In genomic region chr4:130640031-130640717, GRCm38 (mm10) we compare ENCODE assay signal across 11 mouse cellular contexts. TPM values are rescaled to one million over a fixed set of nuclear protein-coding genes. Genes with fewer than 3 reads are reported as not detected.
DNase-seq lines count a peak whose midpoint lies in the region; ATAC-seq and TF ChIP-seq lines count a peak whose summit lies in the region.
"Had no signal": no experiment of that assay in that cellular context is flagged by ENCODE, and none has a peak within 500 bp of the region (broad histone marks: within the 10 kb centered on the region; RNA-seq: fewer than 3 reads in every experiment).

No protein-coding gene starts in this region.

- WGBS in liver, postnatal 0 days (ENCODE audit: insufficient replicate concordance): 66% methylated on average over 9 of the region's 9 CpGs
- 72% methylated on average over 9 of the region's 9 CpGs for WGBS in liver, embryonic 11.5 days

- peak; percentile 33 for DNase-seq in liver, postnatal 0 days
- no peak for DNase-seq in liver, embryonic 11.5 days (ENCODE audit: low spot score)
- DNase-seq in adrenal gland, adult 2 months: peak; percentile 64
- DNase-seq in kidney, adult 9 months: peak; percentile 95
- peak; percentile 51 for DNase-seq in testis, postnatal 10 days (ENCODE audit: low spot score)
- no peak for DNase-seq in left cerebral cortex, adult 11 months (ENCODE audit: low spot score)
- DNase-seq in gastrocnemius, postnatal 36 days: no peak
- no peak for DNase-seq in left cerebral cortex, postnatal 25 days (ENCODE audit: low spot score in 2 of 2)

- no peaks in the 10 kb centered on the region for H3K36me3 ChIP-seq in liver, postnatal 0 days (replicated peaks; ENCODE audit: insufficient read depth, low read length)
- no peaks in the 10 kb centered on the region for H3K36me3 ChIP-seq in liver, embryonic 11.5 days (ENCODE audit: control insufficient read depth, insufficient read depth, low read length)
- H3K36me3 ChIP-seq: lung, embryonic 15.5 days had no signal

- intact Hi-C loops in gastrocnemius, postnatal 36 days (cut with DNase I): no loop called here
- intact Hi-C loops in left cerebral cortex, postnatal 25 days (cut with DNase I): no loop called here

- no peak for TF ChIP-seq EP300 in liver, postnatal 0 days (IDR thresholded peaks at IDR 0.05; ENCODE audit: low read depth)

- no peaks in the 10 kb centered on the region for H3K27me3 ChIP-seq in liver, postnatal 0 days (ENCODE audit: insufficient read depth, low read length)
- no peaks in the 10 kb centered on the region for H3K27me3 ChIP-seq in liver, embryonic 11.5 days (replicated peaks; ENCODE audit: control insufficient read depth, insufficient read depth, low read length)
- H3K27me3 ChIP-seq: lung, embryonic 15.5 days had no signal

- 0 out of 2 replicates have a peak, but pooled peaks cover 6% of the 10 kb centered on the region for H3K4me1 ChIP-seq in liver, postnatal 0 days (ENCODE audit: insufficient read depth)
- H3K4me1 ChIP-seq in liver, embryonic 11.5 days (replicated peaks; ENCODE audit: control insufficient read depth, insufficient read depth, low read length): no peaks in the 10 kb centered on the region
- H3K4me1 ChIP-seq: lung, embryonic 15.5 days had no signal

- no peaks in the 10 kb centered on the region for H3K9me3 ChIP-seq in liver, postnatal 0 days (ENCODE audit: low read length)
- no peaks in the 10 kb centered on the region for H3K9me3 ChIP-seq in liver, embryonic 11.5 days (ENCODE audit: control insufficient read depth, low read length)
- H3K9me3 ChIP-seq: lung, embryonic 15.5 days had no signal

- H3K4me3 ChIP-seq in liver, postnatal 0 days (ENCODE audit: low read depth, low read length): no peak overlapping the region
- no peak overlapping the region for H3K4me3 ChIP-seq in liver, embryonic 11.5 days (ENCODE audit: low read depth, low read length)
- H3K4me3 ChIP-seq: lung, embryonic 15.5 days had no signal

- H3K27ac ChIP-seq in liver, postnatal 0 days (ENCODE audit: low read depth): peak overlapping the region; percentile 72
- no peak overlapping the region for H3K27ac ChIP-seq in liver, embryonic 11.5 days (ENCODE audit: low read depth, low read length)
- H3K27ac ChIP-seq: lung, embryonic 15.5 days had no signal

- no peak overlapping the region for H3K4me2 ChIP-seq in liver, postnatal 0 days (ENCODE audit: low read depth, low read length)
- H3K4me2 ChIP-seq in liver, embryonic 11.5 days: no peak overlapping the region
- H3K4me2 ChIP-seq: heart, embryonic 11.5 days; lung, embryonic 15.5 days; midbrain, embryonic 11.5 days had no signal

- H3K9ac ChIP-seq in liver, postnatal 0 days (replicated peaks): no peak overlapping the region
- H3K9ac ChIP-seq in liver, embryonic 11.5 days (ENCODE audit: low read depth, low read length): no peak overlapping the region
- H3K9ac ChIP-seq: lung, embryonic 15.5 days had no signal

- no peak for TF ChIP-seq CTCF in liver, postnatal 0 days (IDR thresholded peaks at IDR 0.05; ENCODE audit: low read depth)

- ATAC-seq in liver, postnatal 0 days: peak; percentile 75
- ATAC-seq in liver, embryonic 11.5 days (replicated peaks; ENCODE audit: low FRiP score): no peak

RNA-seq across cellular contexts. Expression of gene Pum1, which starts 22.9 kb away (rescaled TPM):
- 14.8 and 16.7 TPM in 2 replicates for polyA plus RNA-seq in liver, postnatal 0 days (2015; fragmentation: Nextera tagmentation; extraction: Ambion mirVana)
- 61.4 and 65.0 TPM in 2 replicates for polyA plus RNA-seq in liver, embryonic 11.5 days (2014; fragmentation: Nextera tagmentation; extraction: Ambion mirVana)
- total RNA-seq in adrenal gland, adult 2 months (2021): 10 to 100 TPM; 73.6 to 84.0 TPM
- polyA plus RNA-seq in adrenal gland, adult 2 months (2012; rRNA removed): 47.7 and 62.4 TPM in 2 replicates
- total RNA-seq in gastrocnemius, postnatal 36 days (2021): 10 to 100 TPM; 28.8 to 37.7 TPM
- 100 to 1,000 TPM; 112 to 114 TPM for total RNA-seq in left cerebral cortex, postnatal 25 days (2021)

Comparison
In these comparisons a context has a peak if more than half of its experiments do, and no peak if none do; other contexts are left out.
1. DNase-seq: peak in liver, postnatal 0 days (single experiment), adrenal gland, adult 2 months (single experiment), kidney, adult 9 months (single experiment) and testis, postnatal 10 days (single experiment); none in liver, embryonic 11.5 days (single experiment), left cerebral cortex, adult 11 months (single experiment), gastrocnemius, postnatal 36 days (0 of 2) and left cerebral cortex, postnatal 25 days (0 of 2).